Mouse (Mus musculus): ENCODE measurements at regions not wholly inside any gene's neighbourhood (a gene's known extent, or its start where the extent isn't known, plus 50 kb on each side); places are given as distances from the start of the nearest gene placed in this dataset.

DNA sequence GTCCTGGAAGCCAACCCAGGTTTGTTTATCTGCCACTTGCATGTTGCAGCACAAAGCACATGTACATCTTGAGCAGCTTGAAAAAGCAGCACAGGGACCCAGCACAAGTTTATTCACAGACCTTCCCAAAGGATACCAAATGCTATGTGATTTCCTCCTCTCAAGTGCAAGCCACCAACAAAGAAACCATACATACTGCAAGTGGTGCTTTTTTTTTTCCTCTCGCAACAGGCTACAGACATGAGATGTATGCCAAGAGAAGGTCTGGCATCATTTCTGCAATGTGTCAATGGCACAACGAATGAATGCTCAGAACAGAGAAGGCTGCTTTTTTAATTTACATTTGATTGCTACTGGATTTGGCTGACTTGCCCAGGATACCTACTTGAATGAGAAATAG, 63.8 kb upstream of the Rai2 start:
- TF ChIP-seq TCF12 (IDR thresholded peaks at IDR 0.05; ENCODE audit: low read depth, low read length), result no peak
- no peak for TF ChIP-seq ZNF384 (IDR thresholded peaks at IDR 0.05; ENCODE audit: low read depth, low read length)
- TF ChIP-seq POLR2A (IDR thresholded peaks at IDR 0.05; ENCODE audit: low read depth, low read length), result no peak
- no peak for TF ChIP-seq CTCF (conservative IDR thresholded peaks at IDR 0.05 in 1 of 2, IDR thresholded peaks at IDR 0.05 in 1 of 2; ENCODE audit: low read depth in 2 of 2, low read length in 2 of 2)
- TF ChIP-seq POLR2AphosphoS2 (IDR thresholded peaks at IDR 0.05; ENCODE audit: low read depth, low read length), result no peak
- TF ChIP-seq RAD21 (IDR thresholded peaks at IDR 0.05; ENCODE audit: low read depth, low read length), result no peak
- no peak for TF ChIP-seq MAZ (IDR thresholded peaks at IDR 0.05; ENCODE audit: low read depth, low read length)
- no peak for TF ChIP-seq EP300 (IDR thresholded peaks at IDR 0.05; ENCODE audit: low read length)
- no peak for TF ChIP-seq BHLHE40 (IDR thresholded peaks at IDR 0.05; ENCODE audit: low read depth, low read length)
- TF ChIP-seq HCFC1 (IDR thresholded peaks at IDR 0.05; ENCODE audit: low read depth, low read length), result no peak
- TF ChIP-seq ZKSCAN1 (IDR thresholded peaks at IDR 0.05; ENCODE audit: borderline replicate concordance, low read depth, low read length), result no peak
- TF ChIP-seq ETS1 (conservative IDR thresholded peaks at IDR 0.05; ENCODE audit: low read depth, low read length), result no peak
- TF ChIP-seq CHD2 (IDR thresholded peaks at IDR 0.05; ENCODE audit: low read length), result no peak
